Mouse (Mus musculus) heart, embryonic 10.5 days (tissue): ENCODE measurements around the gene Astn2. TPM values are rescaled to one million over a fixed set of nuclear protein-coding genes. Genes with fewer than 3 reads are reported as not detected.

Source experiments
- DNase-seq: peaks from one replicate; pipeline ENCODE4 v3.0.0-alpha.2; 2017; ENCODE audit warnings: low spot score
- H3K27ac ChIP-seq: fragments of 300-500 bp; sonication (generic); 2 replicates; pipeline ENCODE4 v1.5.1; 2016; ENCODE audit warnings: mild to moderate bottlenecking
- H3K27me3 ChIP-seq: fragments of 300-500 bp; sonication (generic); 2 replicates; pipeline ENCODE4 v1.6.1; 2016; ENCODE audit warnings: mild to moderate bottlenecking; ENCODE audit not compliant: poor library complexity, insufficient read depth, severe bottlenecking
- H3K36me3 ChIP-seq: fragments of 300-500 bp; sonication (generic); 2 replicates; pipeline ENCODE4 v1.6.1; 2016; ENCODE audit warnings: mild to moderate bottlenecking, moderate library complexity
- H3K4me1 ChIP-seq: fragments of 300-500 bp; sonication (generic); 2 replicates; pipeline ENCODE4 v1.6.1; 2016; ENCODE audit warnings: mild to moderate bottlenecking
- H3K4me3 ChIP-seq: fragments of 300-500 bp; sonication (generic); 2 replicates; pipeline ENCODE4 v1.5.1; 2016; ENCODE audit warnings: mild to moderate bottlenecking, moderate library complexity
- H3K9me3 ChIP-seq: fragments of 300-500 bp; sonication (generic); 2 replicates; pipeline ENCODE4 v1.6.1; 2016; ENCODE audit warnings: mild to moderate bottlenecking, moderate library complexity
- WGBS: fragments of 180-500 bp; shearing (Covaris S2); methylation state at CpG from one replicate; pipeline ENCODE4 v1.1.7; 2016; 5-methylcytosine and 5-hydroxymethylcytosine counted together
- polyA plus RNA-seq: library from polyadenylated mRNA; unstranded; fragments of >200 nt; fragmentation: Nextera tagmentation; extraction: Ambion mirVana; gene quantifications from 2 replicates; pipeline ENCODE4 v1.2.1, GENCODE M21; 2016

Astn2 gene
- polyA plus RNA-seq, 1 experiment from 2014 or later, result 0.18 TPM

DNA sequence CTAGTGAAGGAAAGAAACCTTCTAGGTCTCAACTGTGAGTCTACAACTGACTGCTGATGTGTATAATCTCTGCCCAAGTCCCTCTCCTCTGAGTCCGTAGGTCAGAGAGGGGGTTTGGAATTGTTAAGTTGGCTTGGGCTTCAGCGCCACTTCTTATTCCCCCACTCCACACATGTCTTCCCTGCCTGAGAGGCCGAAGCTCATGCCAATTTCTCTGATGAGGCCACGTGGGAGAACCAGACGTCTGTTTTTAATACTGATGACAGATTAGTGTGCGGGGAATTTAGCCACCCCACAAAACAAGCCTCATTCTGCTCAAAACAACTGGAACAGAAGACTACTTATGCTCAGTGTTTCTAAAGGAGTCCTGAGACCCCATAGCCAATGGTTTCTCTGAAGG lies 872.8 kb downstream of the Astn2 start:
- Histone ChIP-seq H3K36me3 (no peaks in the 10 kb centered on the region), H3K27ac (no peak overlapping the region), H3K9me3 (no peaks in the 10 kb centered on the region), H3K4me3 (no peak overlapping the region), H3K4me1 (no peaks in the 10 kb centered on the region), H3K27me3 (no peaks in the 10 kb centered on the region)
- 81% methylated on average over 6 of the region's 6 CpGs for WGBS
- DNase-seq, result no peak

DNA sequence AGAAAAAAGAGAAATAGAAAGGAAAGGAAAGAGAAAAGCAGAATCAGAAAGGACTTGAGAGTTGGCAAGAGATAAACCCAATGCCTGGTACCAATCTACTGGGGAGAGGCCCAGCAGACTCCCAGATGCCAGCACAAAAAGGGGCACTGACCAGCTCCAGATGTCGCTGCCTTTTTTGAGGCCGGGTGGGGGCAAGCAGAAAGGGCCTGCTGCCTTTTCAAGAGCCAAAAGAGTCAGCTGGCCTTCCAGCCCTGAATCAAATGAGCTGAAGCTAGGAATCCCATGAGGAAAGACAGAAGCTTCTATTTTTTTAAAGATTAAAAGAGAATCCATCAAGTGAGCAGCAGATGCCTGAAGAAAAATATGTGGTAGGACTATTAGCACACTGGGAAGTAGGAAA lies 873.5 kb downstream of the Astn2 start:
- Histone ChIP-seq H3K4me1 (no peaks in the 10 kb centered on the region), H3K27ac (no peak overlapping the region), H3K36me3 (no peaks in the 10 kb centered on the region), H3K27me3 (no peaks in the 10 kb centered on the region), H3K9me3 (no peaks in the 10 kb centered on the region), H3K4me3 (no peak overlapping the region)
- no peak for DNase-seq
- WGBS, result 75% methylated on average over 2 of the region's 2 CpGs

DNA sequence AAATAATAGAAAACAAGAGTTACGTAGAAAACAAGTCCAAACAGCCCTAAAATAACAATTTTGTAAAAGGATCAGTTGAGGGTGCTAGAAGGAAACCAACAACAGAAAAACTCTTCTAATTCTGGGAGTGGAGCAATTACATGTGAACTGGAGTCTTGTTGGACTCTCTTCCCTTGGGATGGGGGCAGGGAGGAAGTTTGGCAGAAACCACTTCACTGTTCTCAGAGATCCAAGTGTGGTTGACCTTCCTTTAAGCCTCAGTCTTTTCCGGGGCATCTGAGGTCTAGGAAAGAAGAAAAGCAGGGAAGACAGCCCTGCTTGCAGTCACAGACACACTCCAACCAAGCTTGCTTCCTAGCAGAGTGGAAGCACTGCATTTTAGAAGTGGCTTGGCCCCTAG lies 896.3 kb downstream of the Astn2 start:
- Histone ChIP-seq H3K4me1 (no peaks in the 10 kb centered on the region), H3K9me3 (no peaks in the 10 kb centered on the region), H3K36me3 (no peaks in the 10 kb centered on the region), H3K4me3 (no peak overlapping the region), H3K27me3 (no peaks in the 10 kb centered on the region), H3K27ac (no peak overlapping the region)
- no peak for DNase-seq
- 56% methylated on average over 2 of the region's 2 CpGs for WGBS

DNA sequence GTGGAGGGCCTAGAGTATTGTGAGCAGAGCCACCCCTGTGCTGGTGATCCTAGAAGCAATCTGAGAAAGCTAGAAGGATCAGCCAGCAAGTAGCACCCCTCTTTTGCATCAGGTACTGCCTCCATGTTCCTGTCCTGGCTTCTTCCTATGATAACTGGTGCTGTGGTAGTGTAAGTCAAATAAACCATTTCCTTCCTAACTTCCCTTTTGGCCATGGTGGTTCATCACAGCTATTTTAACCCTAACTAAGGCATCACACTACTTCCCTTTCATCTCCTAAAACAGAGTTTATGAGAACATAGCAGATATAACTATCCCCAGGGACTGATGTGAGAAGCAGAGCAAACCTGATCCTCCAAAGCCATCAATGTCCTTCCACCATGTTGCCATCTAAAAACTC lies 897.5 kb downstream of the Astn2 start:
- Histone ChIP-seq H3K4me3 (no peak overlapping the region), H3K36me3 (no peaks in the 10 kb centered on the region), H3K9me3 (no peaks in the 10 kb centered on the region), H3K27ac (no peak overlapping the region), H3K4me1 (no peaks in the 10 kb centered on the region), H3K27me3 (no peaks in the 10 kb centered on the region)
- no peak for DNase-seq

DNA sequence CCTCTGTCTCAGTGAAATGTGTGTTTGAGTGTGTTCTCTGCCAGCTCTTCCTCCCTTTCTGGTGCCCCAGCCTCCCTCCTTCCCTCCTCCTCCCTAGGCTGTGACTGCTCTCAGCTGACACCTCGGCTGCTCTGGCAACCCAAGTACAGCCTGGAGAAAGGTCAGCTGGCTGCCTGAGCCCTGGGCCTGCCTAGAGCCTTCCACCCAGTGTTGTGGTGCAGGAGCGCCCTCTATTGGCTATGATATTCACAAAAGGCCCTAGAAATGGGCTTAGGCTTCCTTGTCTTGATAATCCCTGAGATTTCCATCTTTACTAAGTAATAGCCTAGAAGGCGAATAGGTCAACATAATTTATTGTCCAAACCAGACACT lies 908.0 kb downstream of the Astn2 start:
- WGBS, result 6% methylated on average over 3 of the region's 3 CpGs
- H3K4me1 ChIP-seq, result peaks cover 8% of the 10 kb centered on the region
- H3K9me3 ChIP-seq, result no peaks in the 10 kb centered on the region
- H3K4me3 ChIP-seq, result no peak overlapping the region
- H3K27ac ChIP-seq, result no peak overlapping the region
- peak; percentile 94 for DNase-seq
- H3K36me3 ChIP-seq, result no peaks in the 10 kb centered on the region
- no peaks in the 10 kb centered on the region for H3K27me3 ChIP-seq

DNA sequence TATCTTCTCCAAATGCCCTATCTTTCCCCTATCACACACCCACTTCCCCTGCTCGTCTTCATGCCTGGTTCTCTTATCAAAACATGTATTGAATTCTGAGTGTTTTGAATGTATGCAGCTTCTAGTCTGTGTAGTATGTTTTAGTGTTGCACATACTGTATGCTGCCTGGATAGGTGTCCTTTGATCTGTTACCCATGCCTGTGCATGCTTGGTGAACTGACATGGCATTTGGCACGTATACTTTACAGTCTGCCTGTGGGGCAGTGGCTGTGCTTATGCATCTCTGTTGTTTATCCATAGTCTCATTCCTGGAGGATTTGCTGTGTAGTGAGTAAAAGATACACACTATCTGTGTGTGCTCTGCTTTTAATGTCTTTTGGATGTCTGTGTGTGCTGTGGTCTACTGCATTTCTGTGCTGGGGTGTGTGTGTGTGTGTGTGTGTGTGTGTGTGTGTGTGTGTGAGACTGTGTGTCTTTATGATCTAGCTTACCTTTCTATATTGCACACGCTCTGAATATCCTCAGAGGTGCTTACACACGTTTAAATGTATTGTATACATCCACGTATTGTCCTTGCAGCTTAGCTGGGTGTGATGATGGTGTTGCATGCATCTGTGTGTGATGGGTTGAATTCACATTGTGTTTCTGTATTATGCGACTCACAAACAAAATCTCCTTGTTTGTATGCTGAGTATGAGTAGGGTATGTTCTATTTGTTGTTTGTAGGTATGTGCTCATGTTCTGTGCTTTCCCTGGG lies 908.5 kb downstream of the Astn2 start:
- WGBS, result 66% methylated on average over 6 of the region's 6 CpGs
- no peak overlapping the region for H3K4me3 ChIP-seq
- no peak overlapping the region for H3K27ac ChIP-seq
- H3K4me1 ChIP-seq, result peaks cover 8% of the 10 kb centered on the region
- DNase-seq, result no peak
- no peaks in the 10 kb centered on the region for H3K9me3 ChIP-seq
- H3K27me3 ChIP-seq, result no peaks in the 10 kb centered on the region
- H3K36me3 ChIP-seq, result no peaks in the 10 kb centered on the region

DNA sequence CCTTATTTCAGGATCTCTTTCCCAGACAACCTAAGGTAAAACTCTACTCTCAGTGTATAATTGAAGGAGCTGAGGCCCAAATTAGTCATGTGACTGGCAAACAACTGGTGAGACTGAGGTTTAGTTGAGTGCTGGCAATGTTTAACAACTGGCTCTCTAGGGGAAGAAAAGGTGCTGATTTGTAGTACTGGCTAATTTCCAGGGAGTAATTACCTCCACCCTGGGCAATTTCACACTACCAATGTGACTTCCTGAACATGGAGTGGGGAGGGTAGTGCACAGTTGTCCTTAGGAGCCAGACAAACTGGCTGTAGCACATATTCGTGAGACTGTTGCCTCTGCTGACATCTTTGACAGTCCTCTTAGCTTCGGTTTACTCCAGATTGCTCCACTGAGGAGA lies 912.9 kb downstream of the Astn2 start:
- peaks cover 8% of the 10 kb centered on the region for H3K4me1 ChIP-seq
- H3K4me3 ChIP-seq, result no peak overlapping the region
- DNase-seq, result no peak
- no peaks in the 10 kb centered on the region for H3K9me3 ChIP-seq
- no peak overlapping the region for H3K27ac ChIP-seq
- no peaks in the 10 kb centered on the region for H3K27me3 ChIP-seq
- no peaks in the 10 kb centered on the region for H3K36me3 ChIP-seq
- WGBS, result 57% methylated on average over 2 of the region's 2 CpGs

DNA sequence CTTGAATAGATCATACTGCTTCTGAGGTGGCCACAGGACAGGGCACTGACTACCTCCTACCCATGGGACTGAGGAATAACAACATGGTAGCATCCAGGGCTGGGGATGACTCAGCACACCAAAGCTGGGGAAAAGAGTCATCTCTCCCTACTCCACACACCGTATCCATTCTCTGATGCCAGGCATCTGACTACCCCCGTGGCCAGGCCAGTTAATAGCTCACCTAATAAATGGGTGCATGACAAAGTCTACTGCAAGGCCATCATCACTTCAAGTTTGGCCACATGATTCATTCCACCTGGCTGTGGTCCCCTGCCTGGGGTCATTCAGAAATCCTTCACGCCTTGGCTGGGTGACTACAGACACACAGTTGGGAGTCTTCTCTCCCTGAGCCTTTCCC lies 914.7 kb downstream of the Astn2 start:
- DNase-seq, result no peak
- H3K4me1 ChIP-seq, result no peaks in the 10 kb centered on the region
- H3K27ac ChIP-seq, result no peak overlapping the region
- 61% methylated on average over 3 of the region's 3 CpGs for WGBS
- H3K36me3 ChIP-seq, result no peaks in the 10 kb centered on the region
- no peak overlapping the region for H3K4me3 ChIP-seq
- no peaks in the 10 kb centered on the region for H3K27me3 ChIP-seq
- no peaks in the 10 kb centered on the region for H3K9me3 ChIP-seq

DNA sequence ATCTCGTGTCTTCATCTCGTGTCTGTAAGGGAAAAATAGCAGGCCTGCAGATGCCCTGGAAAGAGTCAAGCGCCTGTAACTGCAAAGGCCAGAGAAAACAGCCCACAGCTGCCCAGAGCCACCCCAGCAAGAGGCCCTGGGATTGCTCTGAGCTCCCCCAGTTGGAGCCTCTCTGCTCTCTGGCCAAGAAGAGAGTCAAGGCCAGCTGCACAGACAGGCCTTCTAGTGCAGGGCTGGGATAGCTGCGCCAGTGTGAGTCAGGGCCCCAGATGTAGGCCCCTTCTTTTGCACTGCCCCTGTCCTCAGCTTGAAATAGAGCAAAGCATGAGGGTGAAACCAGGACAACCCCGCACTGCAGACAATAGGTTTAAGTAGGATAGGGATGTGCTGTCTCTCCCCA lies 922.8 kb downstream of the Astn2 start:
- WGBS, result 69% methylated on average over 5 of the region's 5 CpGs
- no peaks in the 10 kb centered on the region; the same call in 1 of the 2 replicates for H3K4me1 ChIP-seq
- no peak for DNase-seq

DNA sequence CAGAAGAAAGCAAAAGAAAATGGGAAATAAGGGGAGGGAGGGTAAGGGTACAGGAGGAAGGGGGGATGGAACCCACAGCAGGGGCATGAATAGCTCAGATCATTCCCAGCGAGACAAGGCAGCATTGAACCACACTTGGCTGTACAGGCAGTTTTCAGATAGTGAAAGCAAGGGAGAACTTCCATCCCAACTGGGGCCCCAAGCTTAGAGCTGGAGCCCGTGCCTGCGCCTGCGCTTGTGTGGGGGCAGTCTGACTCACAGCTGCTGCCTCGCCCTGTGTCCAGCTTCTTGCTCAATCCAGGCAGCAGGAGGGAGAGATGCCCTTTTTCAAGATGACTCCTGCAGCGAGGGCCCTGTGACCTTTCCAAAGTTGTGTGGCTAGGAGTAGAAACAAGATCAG lies 927.3 kb downstream of the Astn2 start:
- no peak for DNase-seq
- Histone ChIP-seq H3K4me3 (no peak overlapping the region), H3K4me1 (no peaks in the 10 kb centered on the region; the same call in 1 of the 2 replicates), H3K27me3 (no peaks in the 10 kb centered on the region), H3K9me3 (no peaks in the 10 kb centered on the region), H3K36me3 (no peaks in the 10 kb centered on the region), H3K27ac (0 out of 2 replicates have a peak overlapping the region, but pooled peaks have one; percentile 16)
- WGBS, result 40% methylated on average over 6 of the region's 6 CpGs

More for the DNA sequence above, 922.8 kb downstream of the Astn2 start:
- Histone ChIP-seq H3K4me3 (no peak overlapping the region), H3K36me3 (no peaks in the 10 kb centered on the region), H3K27me3 (no peaks in the 10 kb centered on the region), H3K27ac (no peak overlapping the region), H3K9me3 (no peaks in the 10 kb centered on the region)

DNA sequence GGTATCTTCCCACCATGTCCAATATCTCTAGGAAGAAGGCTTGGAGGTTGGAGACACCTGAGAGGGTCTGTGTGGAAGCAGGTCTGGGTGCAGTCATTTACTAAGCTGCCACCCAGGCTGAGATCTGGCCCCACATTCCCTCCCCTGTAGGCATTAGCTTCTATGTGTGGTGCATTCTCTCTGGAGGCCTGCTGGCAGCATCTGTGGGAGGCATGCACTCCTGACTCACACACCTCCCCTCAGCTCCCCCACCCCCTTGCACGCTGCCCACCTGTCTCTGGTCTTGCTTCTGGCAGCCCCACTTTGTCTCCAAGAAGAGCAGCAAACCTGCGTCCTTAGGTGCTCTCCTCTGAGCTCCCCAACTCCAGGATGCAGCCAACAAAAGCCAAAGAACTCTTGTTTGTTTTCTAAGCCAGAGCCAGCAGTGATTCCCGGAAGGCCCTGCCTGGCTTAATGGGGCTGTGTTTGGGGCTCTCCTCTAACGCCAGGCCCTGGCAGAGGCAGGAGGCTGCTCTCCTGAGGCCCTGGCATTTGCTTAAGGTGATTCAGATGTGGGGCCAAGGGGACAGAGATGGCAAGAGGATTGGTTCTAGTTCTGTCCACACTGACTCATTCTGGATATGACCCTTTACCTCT lies 928.4 kb downstream of the Astn2 start:
- H3K4me1 ChIP-seq, result no peaks in the 10 kb centered on the region; the same call in 1 of the 2 replicates
- H3K9me3 ChIP-seq, result no peaks in the 10 kb centered on the region
- H3K27me3 ChIP-seq, result no peaks in the 10 kb centered on the region
- WGBS, result 56% methylated on average over 4 of the region's 4 CpGs
- no peak for DNase-seq
- no peak overlapping the region for H3K4me3 ChIP-seq
- no peak overlapping the region for H3K27ac ChIP-seq
- no peaks in the 10 kb centered on the region for H3K36me3 ChIP-seq

DNA sequence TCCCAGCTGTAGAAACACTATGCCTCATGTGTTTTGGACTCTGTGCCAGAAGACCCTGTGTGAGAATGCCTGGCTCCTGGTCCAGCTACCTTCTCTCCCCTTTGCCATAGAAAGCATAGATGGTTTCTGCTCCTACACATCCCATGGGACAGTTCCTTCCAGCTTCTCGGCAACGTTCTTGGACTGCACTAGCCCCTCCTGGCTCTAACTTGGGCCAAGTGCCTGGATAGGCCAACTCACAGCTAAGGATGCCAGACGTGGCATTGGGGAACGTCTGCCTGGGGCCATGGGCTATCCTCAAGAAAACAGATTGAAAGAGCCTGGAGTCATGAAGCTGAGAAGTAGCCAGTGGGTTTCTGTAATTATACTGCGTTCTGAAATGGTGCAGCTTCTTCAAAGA lies 931.3 kb downstream of the Astn2 start:
- H3K36me3 ChIP-seq, result no peaks in the 10 kb centered on the region
- DNase-seq, result no peak
- H3K4me1 ChIP-seq, result no peaks in the 10 kb centered on the region; the same call in 1 of the 2 replicates
- no peaks in the 10 kb centered on the region for H3K9me3 ChIP-seq
- H3K27ac ChIP-seq, result no peak overlapping the region
- 74% methylated on average over 5 of the region's 5 CpGs for WGBS
- no peaks in the 10 kb centered on the region for H3K27me3 ChIP-seq
- H3K4me3 ChIP-seq, result no peak overlapping the region

DNA sequence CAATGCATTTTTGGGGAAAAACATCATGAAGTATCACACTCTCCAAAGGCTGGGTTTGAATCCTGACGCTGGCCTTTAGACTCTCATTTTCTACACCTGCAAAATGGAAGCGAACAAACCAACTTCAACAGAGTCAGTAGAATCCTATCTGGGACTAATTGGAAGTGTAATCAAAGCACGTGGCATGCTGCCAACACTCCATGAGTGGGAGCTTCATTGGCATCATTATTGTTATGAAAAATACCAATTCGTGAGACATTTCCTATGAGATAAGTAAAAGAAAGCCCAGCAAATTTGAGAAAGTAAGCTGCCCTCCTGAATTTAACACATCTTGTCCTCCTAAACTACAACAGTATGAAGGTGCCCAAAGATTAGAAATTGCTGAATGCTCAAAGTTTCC lies 955.2 kb downstream of the Astn2 start:
- Histone ChIP-seq H3K4me1 (no peaks in the 10 kb centered on the region), H3K36me3 (no peaks in the 10 kb centered on the region), H3K27ac (no peak overlapping the region), H3K9me3 (no peaks in the 10 kb centered on the region), H3K27me3 (0 out of 2 replicates have a peak, but pooled peaks cover 8% of the 10 kb centered on the region), H3K4me3 (no peak overlapping the region)
- no peak for DNase-seq
- 77% methylated on average over 4 of the region's 4 CpGs for WGBS
